Mouse (Mus musculus): ENCODE data around the gene Chd2.

GRCm38 (mm10) chr7:73398319-73398718 lies 143.3 kb downstream of the Chd2 start:
- TF ChIP-seq CTCF (IDR thresholded peaks at IDR 0.05; ENCODE audit: low read depth, low read length) (no peak), POLR2A (IDR thresholded peaks at IDR 0.05; ENCODE audit: extremely low read depth, insufficient read depth, low read length) (no peak)

Data from liver, adult 2 months (tissue).